Mouse (Mus musculus) heart, embryonic 11.5 days (tissue): ENCODE data around the gene Ehd1. TPM values are rescaled to one million over a fixed set of nuclear protein-coding genes. Genes with fewer than 3 reads are reported as not detected.

Experiments
- ATAC-seq: fragments of 200-750 bp; cut with Nextera tagmentation; replicated peaks from 2 replicates; pipeline ENCODE4 v1.8.0; 2017; ENCODE audit warnings: moderate library complexity; ENCODE audit not compliant: insufficient number of reproducible peaks, low FRiP score, low TSS enrichment
- H3K27ac ChIP-seq: fragments of 300-500 bp; sonication (generic); 2 replicates; pipeline ENCODE4 v1.5.1; 2014; ENCODE audit warnings: mild to moderate bottlenecking, low read depth, low read length
- H3K27me3 ChIP-seq: fragments of 300-500 bp; sonication (generic); 2 replicates; pipeline ENCODE4 v1.6.1; 2014; ENCODE audit warnings: mild to moderate bottlenecking, low read length, mixed read lengths; ENCODE audit not compliant: control insufficient read depth, insufficient read depth
- H3K36me3 ChIP-seq: fragments of 300-500 bp; sonication (generic); 2 replicates; pipeline ENCODE4 v1.6.1; 2014; ENCODE audit warnings: mild to moderate bottlenecking, low read length, moderate library complexity, mixed read lengths; ENCODE audit not compliant: control insufficient read depth, insufficient read depth
- H3K4me1 ChIP-seq: fragments of 300-500 bp; sonication (generic); 2 replicates; pipeline ENCODE4 v1.6.1; 2014; ENCODE audit warnings: low read length; ENCODE audit not compliant: control insufficient read depth, insufficient read depth
- H3K4me2 ChIP-seq: fragments of 300-500 bp; sonication (generic); 2 replicates; pipeline ENCODE4 v1.6.1; 2014; ENCODE audit warnings: mild to moderate bottlenecking, moderate library complexity
- H3K4me3 ChIP-seq: fragments of 300-500 bp; sonication (generic); 2 replicates; pipeline ENCODE4 v1.5.1; 2014; ENCODE audit warnings: low read depth, low read length
- H3K9ac ChIP-seq: fragments of 300-500 bp; sonication (generic); 2 replicates; pipeline ENCODE4 v1.6.1; 2014; ENCODE audit warnings: mild to moderate bottlenecking, low read depth, low read length, moderate library complexity
- H3K9me3 ChIP-seq: fragments of 300-500 bp; sonication (generic); replicated peaks from 2 replicates; pipeline ENCODE4 v1.6.1; 2016; ENCODE audit warnings: low read length; ENCODE audit not compliant: control insufficient read depth
- WGBS: fragments of 180-500 bp; shearing (Covaris S2); extraction: QIAGEN DNeasy Blood & Tissue Kit; methylation state at CpG from one replicate; pipeline ENCODE4 v1.1.7; 2014; ENCODE audit not compliant: insufficient replicate concordance; 5-methylcytosine and 5-hydroxymethylcytosine counted together
- polyA plus RNA-seq: library from polyadenylated mRNA; unstranded; fragments of >200 nt; fragmentation: Nextera tagmentation; extraction: Ambion mirVana; gene quantifications from 2 replicates; pipeline ENCODE4 v1.2.1, GENCODE M21; 2014

Gene Ehd1
- polyA plus RNA-seq, 1 experiment from 2014 or later = 70.0 TPM

GRCm38 (mm10) chr19:6340524-6341452 lies 64.3 kb downstream of the Ehd1 start, which contains the start of gene Map4k2:
Gene Map4k2, plus strand, starts transcription at chr19:6341135.
- peak within 1 kb of the TSS; percentile 72 for H3K4me3 ChIP-seq
- H3K27ac ChIP-seq = no peak within 1 kb of the TSS; the same call in 1 of the 2 replicates
- no peaks in the 10 kb centered on the region for H3K9me3 ChIP-seq
- H3K27me3 ChIP-seq = no peaks in the 10 kb centered on the region
- WGBS = 6% methylated on average over 43 of the region's 72 CpGs
- H3K9ac ChIP-seq = peak within 1 kb of the TSS; percentile 85
- H3K4me2 ChIP-seq = peak within 1 kb of the TSS; percentile 98
- peaks cover 30% of the 10 kb centered on the region for H3K36me3 ChIP-seq
- peak; percentile 84 for ATAC-seq
- peaks cover 28% of the 10 kb centered on the region for H3K4me1 ChIP-seq

- Histone ChIP-seq H3K4me1 (peaks cover 22% of the 10 kb centered on the region), H3K9ac (peak overlapping the region; percentile 85), H3K27ac (no peak overlapping the region), H3K36me3 (peaks cover 36% of the 10 kb centered on the region), H3K4me3 (peak overlapping the region; percentile 72), H3K4me2 (peak overlapping the region; percentile 98), H3K27me3 (no peaks in the 10 kb centered on the region), H3K9me3 (no peaks in the 10 kb centered on the region)
- WGBS = 10% methylated on average over 23 of the region's 23 CpGs
- no peak for ATAC-seq
These were observed 65.0 kb downstream of the Ehd1 start for GRCm38 (mm10) chr19:6341453-6342077.

GRCm38 (mm10) chr19:6342276-6342933 lies 65.9 kb downstream of the Ehd1 start:
- H3K27ac ChIP-seq = no peak overlapping the region
- 0 out of 2 replicates have a peak overlapping the region, but pooled peaks have one; percentile 85 for H3K9ac ChIP-seq
- 66% methylated on average over 5 of the region's 5 CpGs for WGBS

GRCm38 (mm10) chr19:6343066-6343925 lies 66.8 kb downstream of the Ehd1 start:
- Histone ChIP-seq H3K4me2 (no peak overlapping the region), H3K9me3 (no peaks in the 10 kb centered on the region), H3K27ac (no peak overlapping the region), H3K4me3 (no peak overlapping the region), H3K27me3 (no peaks in the 10 kb centered on the region), H3K4me1 (peaks cover 19% of the 10 kb centered on the region), H3K9ac (no peak overlapping the region), H3K36me3 (peaks cover 29% of the 10 kb centered on the region)
- WGBS = 68% methylated on average over 19 of the region's 19 CpGs
- no peak for ATAC-seq

More at GRCm38 (mm10) chr19:6342276-6342933, 65.9 kb downstream of the Ehd1 start:
- H3K27me3 ChIP-seq = no peaks in the 10 kb centered on the region
- peak overlapping the region; percentile 72; the same call in 1 of the 2 replicates for H3K4me3 ChIP-seq
- H3K9me3 ChIP-seq = no peaks in the 10 kb centered on the region
- H3K36me3 ChIP-seq = peaks cover 35% of the 10 kb centered on the region
- peaks cover 19% of the 10 kb centered on the region for H3K4me1 ChIP-seq
- ATAC-seq = no peak
- H3K4me2 ChIP-seq = peak overlapping the region; percentile 98

DNA sequence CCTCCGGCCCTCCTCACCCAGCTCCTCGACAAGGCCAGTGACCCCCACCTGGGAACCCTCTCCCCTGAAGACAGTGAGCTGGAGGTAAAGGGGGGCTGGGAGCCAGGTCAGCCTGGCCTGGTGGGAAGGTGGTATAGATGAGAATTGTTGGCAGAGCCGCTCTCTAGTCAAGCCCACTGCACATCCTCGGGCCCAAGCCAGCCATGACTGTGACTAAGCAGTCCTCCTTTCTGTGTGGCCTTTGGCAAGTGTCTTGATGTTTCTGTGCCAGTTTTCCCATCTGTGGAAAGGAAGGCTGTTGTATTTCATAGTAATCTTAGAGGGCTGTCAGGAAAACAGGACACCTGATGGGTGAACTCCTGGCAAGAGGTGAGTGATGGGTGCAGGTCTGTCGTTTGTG lies 67.5 kb downstream of the Ehd1 start:
- H3K9me3 ChIP-seq = no peaks in the 10 kb centered on the region
- WGBS = 76% methylated on average over 5 of the region's 5 CpGs
- H3K36me3 ChIP-seq = peaks cover 22% of the 10 kb centered on the region
- H3K27ac ChIP-seq = no peak overlapping the region
- peaks cover 24% of the 10 kb centered on the region for H3K4me1 ChIP-seq
- no peak overlapping the region for H3K4me2 ChIP-seq
- no peaks in the 10 kb centered on the region for H3K27me3 ChIP-seq
- H3K4me3 ChIP-seq = no peak overlapping the region
- H3K9ac ChIP-seq = no peak overlapping the region
- ATAC-seq = no peak

DNA sequence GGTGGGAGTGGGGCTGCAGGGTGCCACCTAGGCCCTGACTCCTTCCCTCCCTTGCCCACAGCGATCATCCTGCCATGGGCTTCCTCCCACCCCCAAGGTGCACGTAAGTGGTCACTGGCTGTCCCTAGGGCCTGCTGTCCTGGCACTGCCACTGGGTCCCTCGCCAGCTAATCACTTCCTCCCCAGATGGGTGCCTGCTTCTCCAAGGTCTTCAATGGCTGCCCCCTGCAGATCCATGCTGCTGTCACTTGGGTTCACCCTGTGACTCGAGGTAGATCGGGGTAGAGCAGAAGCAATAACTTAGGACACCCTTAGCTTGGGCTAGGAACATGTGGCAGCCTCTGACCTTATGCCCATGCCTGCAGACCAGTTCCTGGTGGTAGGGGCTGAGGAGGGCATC lies 69.5 kb downstream of the Ehd1 start:
- Histone ChIP-seq H3K4me1 (peaks cover 24% of the 10 kb centered on the region), H3K36me3 (peaks cover 10% of the 10 kb centered on the region), H3K27me3 (no peaks in the 10 kb centered on the region), H3K4me2 (no peak overlapping the region), H3K4me3 (no peak overlapping the region), H3K9ac (no peak overlapping the region), H3K27ac (no peak overlapping the region), H3K9me3 (no peaks in the 10 kb centered on the region)
- 89% methylated on average over 5 of the region's 5 CpGs for WGBS
- no peak for ATAC-seq

DNA sequence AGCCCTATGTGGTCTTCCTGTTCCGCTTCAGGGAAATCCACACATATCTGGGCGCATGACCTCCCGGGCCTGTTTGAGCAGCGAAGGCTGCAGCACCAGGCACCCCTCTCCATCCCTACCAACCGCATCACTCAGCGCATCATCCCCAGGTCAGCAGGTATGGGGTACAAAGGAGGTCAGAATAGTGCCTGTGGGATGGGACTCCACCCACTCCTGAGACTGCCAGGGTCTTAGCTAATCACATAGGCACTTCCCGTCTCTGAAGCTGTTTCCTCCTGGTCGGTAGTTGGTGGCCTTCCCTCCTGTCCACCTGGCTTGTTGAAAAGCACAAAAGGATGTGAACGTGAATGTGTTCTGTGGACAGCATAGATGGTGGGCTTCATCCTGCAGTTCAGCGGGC lies 70.1 kb downstream of the Ehd1 start:
- ATAC-seq = no peak
- Histone ChIP-seq H3K9ac (no peak overlapping the region), H3K4me1 (peaks cover 21% of the 10 kb centered on the region), H3K27ac (no peak overlapping the region), H3K36me3 (peaks cover 10% of the 10 kb centered on the region), H3K9me3 (no peaks in the 10 kb centered on the region), H3K4me3 (no peak overlapping the region), H3K4me2 (no peak overlapping the region), H3K27me3 (no peaks in the 10 kb centered on the region)
- 84% methylated on average over 10 of the region's 10 CpGs for WGBS

GRCm38 (mm10) chr19:6347615-6348014 lies 71.1 kb downstream of the Ehd1 start:
- H3K27ac ChIP-seq = no peak overlapping the region
- H3K27me3 ChIP-seq = no peaks in the 10 kb centered on the region
- WGBS = 91% methylated on average over 4 of the region's 4 CpGs
- H3K9me3 ChIP-seq = no peaks in the 10 kb centered on the region
- no peak for ATAC-seq
- no peak overlapping the region for H3K9ac ChIP-seq
- H3K36me3 ChIP-seq = peaks cover 10% of the 10 kb centered on the region
- peaks cover 17% of the 10 kb centered on the region for H3K4me1 ChIP-seq
- no peak overlapping the region for H3K4me3 ChIP-seq
- no peak overlapping the region for H3K4me2 ChIP-seq
